ENCODE assay signal across 12 mouse cellular contexts in the genomic region with DNA sequence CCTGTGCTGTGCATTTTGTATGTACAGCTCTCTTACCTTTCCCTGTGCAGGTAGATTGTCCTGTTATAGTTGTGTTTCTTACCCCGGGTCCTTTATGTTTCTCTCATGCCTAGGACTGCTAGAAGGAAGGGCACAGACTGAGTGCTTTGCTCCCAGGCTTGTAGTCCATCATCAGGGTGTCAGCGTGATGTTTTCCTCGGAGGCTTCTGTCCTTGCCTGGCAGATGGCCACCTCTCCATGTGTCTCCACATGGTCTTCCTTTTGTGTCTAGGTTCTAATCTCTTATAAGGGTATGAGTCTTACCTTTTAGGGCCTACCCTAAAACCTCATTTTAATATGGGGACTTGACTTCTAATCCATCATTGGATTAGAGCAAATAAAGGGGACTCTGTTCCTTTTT. TPM values are rescaled to one million over a fixed set of nuclear protein-coding genes. Genes with fewer than 3 reads are reported as not detected.
DNase-seq lines count a peak whose midpoint lies in the region; ATAC-seq and TF ChIP-seq lines count a peak whose summit lies in the region.
"Had no signal": no experiment of that assay in that cellular context is flagged by ENCODE, and none has a peak within 500 bp of the region (broad histone marks: within the 10 kb centered on the region; RNA-seq: fewer than 3 reads in every experiment).

No protein-coding gene starts in this region.

- no peak overlapping the region for H3K9ac ChIP-seq in hindbrain, embryonic 15.5 days
- no peak overlapping the region for H3K9ac ChIP-seq in hindbrain, embryonic 16.5 days (ENCODE audit: low read depth, low read length)
- peak overlapping the region; percentile 33 for H3K9ac ChIP-seq in MEL (ENCODE audit: control insufficient read depth, low read depth, low read length, poor library complexity, severe bottlenecking)

- peaks cover 51% of the 10 kb centered on the region for H3K4me1 ChIP-seq in hindbrain, embryonic 15.5 days (replicated peaks)
- H3K4me1 ChIP-seq in hindbrain, embryonic 16.5 days (ENCODE audit: control insufficient read depth, insufficient read depth, low read depth, low read length), result peaks cover 34% of the 10 kb centered on the region
- H3K4me1 ChIP-seq in MEL (ENCODE audit: control insufficient read depth in 1 of 2, insufficient read depth in 2 of 2, low read length in 2 of 2), result peaks cover 45 to 58% of the 10 kb centered on the region in 2 experiments

- peak; percentile 61 for DNase-seq in cerebellum, adult 11-12 months
- no peak for DNase-seq in cerebellum, postnatal 4 days (ENCODE audit: low spot score in 2 of 2)
- peak; percentile 31 for DNase-seq in MEL (ENCODE audit: low read depth, low spot score)
- DNase-seq in cerebellum, postnatal 36 days, result peak; percentile 57 to 60
- DNase-seq in adrenal gland, adult 2 months, result no peak
- DNase-seq in right cerebral cortex, adult 18-20 months, result no peak
- DNase-seq: heart, adult 18-20 months; kidney, adult 2 months had no signal

- no peak for TF ChIP-seq RAD21 in MEL (IDR thresholded peaks at IDR 0.05; ENCODE audit: low read depth, low read length)

- no peak for ATAC-seq in hindbrain, embryonic 15.5 days (ENCODE audit: low FRiP score, low read depth)
- no peak for ATAC-seq in hindbrain, embryonic 16.5 days

- TF ChIP-seq EP300 in MEL (IDR thresholded peaks at IDR 0.05; ENCODE audit: low read depth in 1 of 2, low read length in 2 of 2), result no peak

- H3K27ac ChIP-seq in hindbrain, embryonic 15.5 days (replicated peaks), result peak overlapping the region; percentile 50; the same call in 1 of the 2 replicates
- no peak overlapping the region for H3K27ac ChIP-seq in hindbrain, embryonic 16.5 days (ENCODE audit: low read depth, low read length)
- peak overlapping the region; percentile 93 for H3K27ac ChIP-seq in MEL (ENCODE audit: control insufficient read depth, low read depth, low read length)
- H3K27ac ChIP-seq: macrophage had no signal

- H3K4me3 ChIP-seq in hindbrain, embryonic 15.5 days, result no peak overlapping the region
- H3K4me3 ChIP-seq in hindbrain, embryonic 16.5 days (ENCODE audit: low read length), result no peak overlapping the region
- no peak overlapping the region for H3K4me3 ChIP-seq in MEL (ENCODE audit: control insufficient read depth in 1 of 2, insufficient read depth in 1 of 2, low read depth in 2 of 2, low read length in 2 of 2)
- H3K4me3 ChIP-seq: erythroblast, embryonic 14.5 days had no signal

- H3K4me2 ChIP-seq in hindbrain, embryonic 15.5 days, result no peak overlapping the region
- H3K4me2 ChIP-seq in hindbrain, embryonic 16.5 days (ENCODE audit: low read length), result no peak overlapping the region

- no peaks in the 10 kb centered on the region for H3K9me3 ChIP-seq in hindbrain, embryonic 15.5 days
- no peaks in the 10 kb centered on the region for H3K9me3 ChIP-seq in hindbrain, embryonic 16.5 days (ENCODE audit: control insufficient read depth, low read length)
- no peaks in the 10 kb centered on the region for H3K9me3 ChIP-seq in MEL (replicated peaks; ENCODE audit: insufficient read depth, low read length)

- no peaks in the 10 kb centered on the region for H3K36me3 ChIP-seq in hindbrain, embryonic 15.5 days
- no peaks in the 10 kb centered on the region for H3K36me3 ChIP-seq in hindbrain, embryonic 16.5 days (ENCODE audit: control insufficient read depth, insufficient read depth, low read length)
- H3K36me3 ChIP-seq in MEL (ENCODE audit: control insufficient read depth in 1 of 2, insufficient read depth in 2 of 2, low read length in 2 of 2), result peaks cover 0 to 64% of the 10 kb centered on the region in 2 experiments; a peak in 2 of 4 replicates

- H3K79me2 ChIP-seq in MEL (ENCODE audit: control insufficient read depth, insufficient read depth, low read length, poor library complexity), result peaks cover 9% of the 10 kb centered on the region

- WGBS in hindbrain, embryonic 15.5 days, result 37% methylated on average over 3 of the region's 3 CpGs
- WGBS in hindbrain, embryonic 16.5 days, result 51% methylated on average over 3 of the region's 3 CpGs

- no peak for TF ChIP-seq POLR2A in MEL (IDR thresholded peaks at IDR 0.05; ENCODE audit: control insufficient read depth in 1 of 2, insufficient read depth in 1 of 2, low read depth in 1 of 2, low read length in 2 of 2, poor library complexity in 1 of 2)

- no peaks in the 10 kb centered on the region for H3K27me3 ChIP-seq in hindbrain, embryonic 15.5 days
- no peaks in the 10 kb centered on the region for H3K27me3 ChIP-seq in hindbrain, embryonic 16.5 days (replicated peaks; ENCODE audit: control insufficient read depth, insufficient read depth, low read length)
- no peaks in the 10 kb centered on the region for H3K27me3 ChIP-seq in MEL (ENCODE audit: control insufficient read depth in 1 of 2, insufficient read depth in 2 of 2, low read length in 2 of 2)

- TF ChIP-seq CTCF in MEL (IDR thresholded peaks at IDR 0.05 in 2 of 3, conservative IDR thresholded peaks at IDR 0.05 in 1 of 3; ENCODE audit: control insufficient read depth in 1 of 3, insufficient read depth in 1 of 3, low read depth in 2 of 3, low read length in 3 of 3, poor library complexity in 1 of 3, severe bottlenecking in 1 of 3), result no peak

TF ChIP-seq in MEL, 35 proteins besides CTCF, POLR2A, EP300 and RAD21:
- TF ChIP-seq POLR2AphosphoS5 (IDR thresholded peaks at IDR 0.05; ENCODE audit: borderline replicate concordance, low read depth, low read length), result no peak
- no peak for TF ChIP-seq HCFC1 (IDR thresholded peaks at IDR 0.05; ENCODE audit: low read depth, low read length)
- no peak for TF ChIP-seq ZNF384 (IDR thresholded peaks at IDR 0.05; ENCODE audit: low read depth, low read length)
- no peak for TF ChIP-seq SIN3A (IDR thresholded peaks at IDR 0.05; ENCODE audit: low read length)
- no peak for TF ChIP-seq ELF1 (IDR thresholded peaks at IDR 0.05; ENCODE audit: low read depth, low read length)
- TF ChIP-seq CHD2 (IDR thresholded peaks at IDR 0.05; ENCODE audit: low read length), result no peak
- TF ChIP-seq MAZ (IDR thresholded peaks at IDR 0.05; ENCODE audit: low read depth, low read length), result no peak
- no peak for TF ChIP-seq BHLHE40 (IDR thresholded peaks at IDR 0.05; ENCODE audit: borderline replicate concordance, low read depth, low read length)
- no peak for TF ChIP-seq MXI1 (IDR thresholded peaks at IDR 0.05; ENCODE audit: low read depth, low read length)
- TF ChIP-seq USF1 (IDR thresholded peaks at IDR 0.05; ENCODE audit: low read depth, low read length), result no peak
- no peak for TF ChIP-seq ZKSCAN1 (IDR thresholded peaks at IDR 0.05; ENCODE audit: low read depth, low read length)
- no peak for TF ChIP-seq NELFE (IDR thresholded peaks at IDR 0.05; ENCODE audit: low read depth, low read length)
- TF ChIP-seq ETS1 (IDR thresholded peaks at IDR 0.05; ENCODE audit: low read depth, low read length), result no peak
- TF ChIP-seq TAL1 (IDR thresholded peaks at IDR 0.05; ENCODE audit: low read length), result no peak
- TF ChIP-seq CHD1 (IDR thresholded peaks at IDR 0.05; ENCODE audit: low read depth, low read length), result no peak
- no peak for TF ChIP-seq JUND (IDR thresholded peaks at IDR 0.05; ENCODE audit: low read depth, low read length)
TF ChIP-seq in MEL: peak in this region for 0.

RNA-seq across cellular contexts. Expression of gene Znrf1, which starts 31.7 kb away (rescaled TPM):
- 102 and 106 TPM in 2 replicates for polyA plus RNA-seq in hindbrain, embryonic 15.5 days (2015; fragmentation: Nextera tagmentation; extraction: Ambion mirVana)
- 65.7 and 69.1 TPM in 2 replicates for polyA plus RNA-seq in hindbrain, embryonic 16.5 days (2015; fragmentation: Nextera tagmentation; extraction: Ambion mirVana)
- 16.6 and 18.4 TPM in 2 replicates for total RNA-seq in MEL (2012; rRNA removed)
- 10 to 100 TPM in 1 of 2 experiments, not detected in 1; 36.0 TPM for polyA plus RNA-seq in MEL (2012; ENCODE audit: insufficient read depth in 1 of 2, insufficient read length in 2 of 2, low read depth in 1 of 2, low replicate concordance in 2 of 2, missing spikeins in 1 of 2)
- 10 to 100 TPM; 34.7 to 37.3 TPM for total RNA-seq in adrenal gland, adult 2 months (2021)
- polyA plus RNA-seq in adrenal gland, adult 2 months (2012; rRNA removed), result 105 and 109 TPM in 2 replicates

RNA-seq across cellular contexts. Expression of gene Wdr59, which starts 45.7 kb away (rescaled TPM):
- polyA plus RNA-seq in hindbrain, embryonic 15.5 days (2015; fragmentation: Nextera tagmentation; extraction: Ambion mirVana), result 7.3 and 8.1 TPM in 2 replicates
- polyA plus RNA-seq in hindbrain, embryonic 16.5 days (2015; fragmentation: Nextera tagmentation; extraction: Ambion mirVana), result 7.6 and 9.3 TPM in 2 replicates
- 6.5 and 7.4 TPM in 2 replicates for total RNA-seq in MEL (2012; rRNA removed)
- 10 to 100 TPM in 1 of 2 experiments, not detected in 1; 16.6 TPM for polyA plus RNA-seq in MEL (2012; ENCODE audit: insufficient read depth in 1 of 2, insufficient read length in 2 of 2, low read depth in 1 of 2, low replicate concordance in 2 of 2, missing spikeins in 1 of 2)
- total RNA-seq in adrenal gland, adult 2 months (2021), result 10 to 100 TPM; 10.6 to 12.4 TPM
- 5.1 and 7.2 TPM in 2 replicates for polyA plus RNA-seq in adrenal gland, adult 2 months (2012; rRNA removed)

Comparison
In these comparisons a context has a peak if more than half of its experiments do, and no peak if none do; other contexts are left out.
1. DNase-seq: peak in cerebellum, adult 11-12 months (single experiment), MEL (single experiment) and cerebellum, postnatal 36 days (2 of 2); none in cerebellum, postnatal 4 days (0 of 2), adrenal gland, adult 2 months (single experiment) and right cerebral cortex, adult 18-20 months (single experiment).